Mouse (Mus musculus) kidney, postnatal 10 days (tissue): Measurements from ENCODE around the gene Tbx1.
A peak's percentile ranks its signal among the peaks of the same experiment; 100 is the strongest.

Source experiments
- DNase-seq: peaks from one replicate; pipeline ENCODE4 v3.0.0; 2021; ENCODE audit warnings: mixed read lengths

Tbx1 gene

GRCm38 (mm10) chr16:18589804-18590790, at the start of gene Tbx1:
Tbx1 (minus strand) TSS chr16:18590671.
- DNase-seq = no peak

- DNase-seq = no peak
Measured at GRCm38 (mm10) chr16:18639382-18639929, 49.0 kb upstream of the Tbx1 start.

- no peak for DNase-seq
Measured at GRCm38 (mm10) chr16:18638396-18638795, 47.9 kb upstream of the Tbx1 start.

GRCm38 (mm10) chr16:18636804-18637203, 46.3 kb upstream of the Tbx1 start:
- DNase-seq = no peak

DNA sequence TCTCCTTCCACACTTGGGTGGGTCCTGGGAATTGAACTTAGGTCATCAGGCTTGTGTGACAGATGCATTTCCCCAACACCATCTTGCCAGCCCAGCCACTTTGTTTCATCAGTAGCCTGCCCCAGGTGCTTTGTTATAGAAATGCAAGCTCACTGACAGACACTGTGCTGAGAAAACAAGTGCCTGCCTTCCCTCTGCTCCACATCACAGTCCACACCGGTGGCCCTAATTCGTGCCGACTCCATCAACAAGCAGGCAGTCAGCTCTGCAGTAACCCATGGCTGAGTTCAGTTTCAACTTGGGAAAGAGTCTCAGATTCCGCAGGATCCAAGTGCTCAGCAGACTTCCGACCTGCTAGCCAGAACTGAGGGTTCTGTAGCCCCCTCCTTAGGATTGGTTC, 45.9 kb upstream of the Tbx1 start:
- DNase-seq = no peak

DNA sequence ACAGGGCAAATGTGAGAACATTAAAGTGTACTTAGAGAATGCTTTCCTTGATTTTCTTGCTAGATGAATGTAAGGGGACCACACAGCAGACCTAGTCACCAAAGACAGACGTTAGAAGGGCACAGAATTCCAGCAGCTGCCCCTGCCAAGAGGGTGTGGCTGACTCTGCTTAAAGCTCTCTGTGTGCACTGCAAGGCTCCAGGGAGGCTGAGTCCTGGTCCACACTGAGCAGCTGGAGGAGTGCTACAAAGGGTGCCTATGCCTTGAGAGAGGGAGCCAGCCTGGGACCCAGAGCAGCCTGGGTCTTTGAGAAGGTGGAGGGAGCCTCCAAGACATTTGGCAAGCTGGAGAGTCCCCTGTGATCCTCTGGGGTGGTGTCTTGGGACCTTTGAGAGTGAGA, 42.9 kb upstream of the Tbx1 start:
- DNase-seq = peak; percentile 3

DNA sequence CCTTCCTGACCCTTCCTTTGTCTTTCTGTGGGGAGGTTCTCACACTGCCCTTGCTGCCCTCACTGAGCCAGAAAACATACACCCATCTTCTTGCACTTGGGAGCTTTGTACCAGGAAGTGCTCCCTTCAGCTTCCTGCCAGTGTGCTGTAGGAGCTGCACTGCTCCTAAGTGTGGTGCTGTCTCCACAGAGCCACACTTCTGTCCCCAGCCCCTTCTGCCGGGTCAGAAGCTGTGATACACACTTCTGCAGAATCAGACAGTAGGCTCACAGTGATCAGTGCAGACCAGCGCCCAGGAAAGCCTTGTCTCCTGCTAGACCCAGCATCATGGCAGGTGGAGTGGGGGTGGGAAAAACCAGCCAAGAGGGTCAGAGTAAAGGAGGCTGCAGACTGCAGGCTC, 42.3 kb upstream of the Tbx1 start:
- peak; percentile 2 for DNase-seq

DNA sequence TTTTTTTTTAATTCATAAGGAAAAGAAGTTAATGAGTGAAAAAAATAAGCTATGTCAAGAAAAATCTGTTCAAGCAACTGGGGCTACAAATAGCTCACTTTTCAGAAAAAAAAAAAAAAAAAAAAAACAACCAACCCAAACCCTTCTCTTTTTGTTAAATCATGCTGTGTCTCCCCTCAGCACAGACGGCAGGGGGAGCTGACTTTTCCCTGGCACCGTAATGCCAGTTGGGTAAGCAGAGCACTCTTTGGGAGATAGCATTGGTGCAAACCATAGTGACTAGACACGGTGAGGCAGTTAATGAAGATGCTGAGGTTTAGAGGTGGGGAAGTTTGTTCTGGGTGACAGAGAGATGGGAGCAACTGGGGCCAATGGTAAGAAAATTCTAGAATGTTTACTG, 41.6 kb upstream of the Tbx1 start:
- peak; percentile 4 for DNase-seq

GRCm38 (mm10) chr16:18631141-18631540, 40.7 kb upstream of the Tbx1 start:
- peak; percentile 3 for DNase-seq

GRCm38 (mm10) chr16:18630291-18630690, 39.8 kb upstream of the Tbx1 start:
- DNase-seq = no peak

DNA sequence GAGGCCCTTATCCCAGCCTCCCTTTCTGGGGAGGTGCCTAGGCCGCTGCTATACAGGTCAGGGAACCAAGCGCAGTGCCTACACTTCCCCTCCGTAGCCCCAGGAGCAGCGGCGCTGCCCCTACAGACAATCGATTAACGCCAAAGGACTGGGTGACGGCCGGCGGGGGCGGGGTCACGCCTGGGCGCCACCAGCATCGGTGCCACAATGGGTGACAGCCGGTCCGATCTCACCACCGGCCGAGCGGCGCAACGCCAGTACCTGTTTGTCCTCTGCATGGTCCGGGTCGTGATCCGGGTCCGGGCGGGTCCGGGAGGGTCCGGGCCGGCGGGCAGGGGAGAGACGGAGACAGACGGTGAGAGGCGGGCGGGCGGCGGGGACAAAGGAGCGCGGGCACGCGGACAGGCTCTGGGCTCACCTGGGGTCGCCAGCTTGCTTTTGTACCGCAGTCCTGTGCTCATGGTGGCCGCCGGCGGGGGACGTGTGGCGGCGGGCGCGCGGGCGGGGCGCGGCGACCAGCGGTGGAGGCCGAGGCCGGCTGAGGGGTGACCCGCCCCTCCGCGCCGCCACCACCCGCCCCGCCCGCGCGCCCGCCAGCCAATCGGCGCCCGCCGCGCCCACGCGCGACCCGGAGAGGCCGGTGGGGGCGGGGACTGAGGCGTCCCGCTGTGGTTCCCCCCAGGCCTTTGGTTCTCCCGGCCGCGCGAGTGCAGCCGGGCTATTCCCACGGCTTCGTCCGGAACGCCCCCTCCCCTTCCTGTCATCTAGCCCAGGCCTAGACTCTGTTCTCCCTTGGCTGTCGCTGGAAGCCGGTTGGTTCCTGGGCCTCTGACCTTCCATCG, 39.1 kb upstream of the Tbx1 start, which contains the start of gene Sept5:
Sept5 (minus strand) TSS at position 565 of the 842 bp plus-strand sequence.
- DNase-seq = peak; percentile 83

- DNase-seq = no peak
Measured at GRCm38 (mm10) chr16:18628948-18629340, 38.5 kb upstream of the Tbx1 start.

DNA sequence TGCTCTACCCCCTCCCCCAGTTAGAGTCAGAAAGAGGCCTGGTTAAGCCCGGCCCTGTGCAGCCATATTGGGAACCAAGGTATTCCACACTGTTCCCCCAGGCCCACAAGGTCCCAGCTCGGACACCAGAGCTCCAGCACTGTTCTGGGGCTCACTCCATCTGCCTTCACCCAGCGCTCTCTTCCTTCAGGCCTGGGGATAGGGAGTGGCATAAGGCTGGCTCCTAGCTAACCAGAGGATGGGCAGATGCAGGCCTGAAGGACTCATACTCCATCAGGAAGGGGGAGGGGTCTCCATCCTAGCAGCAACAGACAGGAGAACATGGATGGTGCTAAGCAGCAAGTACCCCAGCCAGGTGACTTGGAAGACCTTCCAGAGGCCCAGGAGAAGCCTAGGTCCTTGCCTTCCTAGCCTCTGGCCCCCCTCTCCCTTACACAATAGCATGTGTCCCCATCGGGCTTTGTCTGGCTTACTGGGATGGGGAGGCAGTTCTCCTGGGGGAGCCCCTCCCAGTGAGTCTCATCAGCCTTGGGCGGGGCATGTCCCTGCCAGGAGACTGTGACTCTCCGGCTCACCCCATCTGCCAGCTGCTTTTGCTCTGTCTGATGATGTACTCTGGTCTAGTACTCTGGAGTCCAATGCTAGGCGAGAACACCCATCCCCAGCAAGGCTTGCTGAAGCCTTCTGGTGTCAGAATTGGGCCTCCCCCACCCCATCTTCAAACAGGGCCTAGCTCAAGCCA, 37.9 kb upstream of the Tbx1 start:
- DNase-seq = peak; percentile 6

DNA sequence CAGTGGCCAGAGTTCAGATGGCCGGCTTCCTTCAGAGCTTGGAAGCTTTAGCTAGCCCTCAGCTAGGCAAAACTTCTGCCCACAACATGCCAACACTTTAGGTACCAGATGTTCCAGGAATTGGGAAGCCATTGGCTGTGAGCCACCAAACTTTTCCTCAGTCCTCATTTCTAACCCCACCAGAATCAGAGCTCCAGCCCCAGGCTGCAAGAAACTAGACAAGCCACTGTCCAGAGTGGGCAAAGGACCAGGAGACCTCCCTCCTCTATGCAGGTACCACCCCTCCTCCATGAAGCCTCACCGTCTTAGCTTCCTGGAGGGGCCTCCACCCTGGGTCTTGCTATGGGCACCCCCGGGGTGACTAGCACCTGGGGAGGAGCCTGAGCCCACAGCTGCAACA, 36.7 kb upstream of the Tbx1 start:
- no peak for DNase-seq

DNA sequence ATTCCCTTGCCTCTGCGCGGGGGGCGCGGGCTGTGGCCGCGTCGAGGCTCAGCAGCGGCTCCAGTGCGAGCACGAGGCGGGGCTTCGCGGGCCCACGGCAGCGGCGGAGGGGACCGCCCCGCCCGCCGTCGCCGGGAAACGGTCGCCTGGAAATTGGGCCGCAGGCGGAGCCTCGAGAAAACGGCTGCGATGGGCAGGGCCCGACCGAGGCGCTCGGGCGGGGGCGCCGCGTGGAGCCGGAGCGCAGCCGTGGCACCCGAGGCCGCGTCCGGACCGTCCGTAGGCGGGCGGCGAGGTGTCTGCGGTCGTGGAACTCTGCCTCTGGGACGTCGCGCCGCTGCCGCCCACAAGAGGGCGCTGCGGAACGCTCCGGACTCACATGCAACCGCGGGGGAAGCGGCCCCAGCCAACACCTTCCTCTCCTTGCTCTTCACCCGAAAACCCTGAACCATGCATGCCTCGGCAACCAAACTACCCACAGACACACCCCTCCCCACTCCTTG, 36.0 kb upstream of the Tbx1 start, which contains the start of gene Gm49601:
Gm49601 (minus strand) TSS at position 52 of the 503 bp plus-strand sequence.
- peak; percentile 88 for DNase-seq

DNA sequence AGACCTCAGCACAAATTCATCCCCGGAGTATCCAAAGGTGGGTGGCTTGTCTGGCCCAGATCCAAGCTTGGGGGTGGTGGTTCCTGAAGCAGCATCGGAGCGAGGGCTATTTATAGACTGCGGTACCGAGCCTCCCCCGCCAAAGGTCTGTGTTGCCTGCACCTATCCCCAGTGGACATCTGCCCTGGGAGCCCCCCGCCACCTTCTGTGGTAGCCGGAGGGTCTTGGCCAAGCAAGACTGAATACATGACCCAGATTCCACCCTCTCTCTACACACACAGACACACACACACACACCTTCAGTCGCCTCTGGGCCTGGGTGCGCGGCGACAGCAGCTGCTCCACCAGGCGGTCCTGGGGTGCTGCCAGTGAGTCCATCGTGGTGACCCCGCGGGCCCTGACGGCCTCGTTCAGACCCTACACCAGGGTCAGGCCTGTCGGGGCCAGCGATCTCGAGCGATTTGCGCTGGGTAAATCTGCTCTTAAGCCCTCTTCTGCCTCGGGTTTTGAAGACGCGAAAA, 35.4 kb upstream of the Tbx1 start:
- no peak for DNase-seq

DNA sequence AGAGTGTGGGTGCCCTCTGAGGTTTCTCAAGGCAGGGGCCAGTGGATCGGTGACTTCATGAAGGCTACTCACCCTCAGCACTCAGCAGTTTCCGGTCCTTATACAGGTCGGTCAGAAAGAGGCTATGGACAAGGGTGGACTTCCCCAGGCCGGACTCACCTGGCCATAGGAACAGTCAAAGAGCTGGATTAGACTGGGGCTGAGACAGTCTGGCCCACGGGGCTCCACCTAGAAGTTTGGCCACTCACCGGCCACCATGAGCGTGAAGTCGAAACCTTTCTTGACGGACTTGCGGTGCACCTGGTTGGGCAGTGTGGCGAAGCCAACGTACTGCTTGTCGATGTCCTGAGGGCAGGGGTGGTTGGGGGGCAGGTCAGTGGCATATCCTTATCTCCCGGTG, 34.6 kb upstream of the Tbx1 start:
- DNase-seq = no peak

- no peak for DNase-seq
Measured at GRCm38 (mm10) chr16:18624641-18625040, 34.2 kb upstream of the Tbx1 start.

DNA sequence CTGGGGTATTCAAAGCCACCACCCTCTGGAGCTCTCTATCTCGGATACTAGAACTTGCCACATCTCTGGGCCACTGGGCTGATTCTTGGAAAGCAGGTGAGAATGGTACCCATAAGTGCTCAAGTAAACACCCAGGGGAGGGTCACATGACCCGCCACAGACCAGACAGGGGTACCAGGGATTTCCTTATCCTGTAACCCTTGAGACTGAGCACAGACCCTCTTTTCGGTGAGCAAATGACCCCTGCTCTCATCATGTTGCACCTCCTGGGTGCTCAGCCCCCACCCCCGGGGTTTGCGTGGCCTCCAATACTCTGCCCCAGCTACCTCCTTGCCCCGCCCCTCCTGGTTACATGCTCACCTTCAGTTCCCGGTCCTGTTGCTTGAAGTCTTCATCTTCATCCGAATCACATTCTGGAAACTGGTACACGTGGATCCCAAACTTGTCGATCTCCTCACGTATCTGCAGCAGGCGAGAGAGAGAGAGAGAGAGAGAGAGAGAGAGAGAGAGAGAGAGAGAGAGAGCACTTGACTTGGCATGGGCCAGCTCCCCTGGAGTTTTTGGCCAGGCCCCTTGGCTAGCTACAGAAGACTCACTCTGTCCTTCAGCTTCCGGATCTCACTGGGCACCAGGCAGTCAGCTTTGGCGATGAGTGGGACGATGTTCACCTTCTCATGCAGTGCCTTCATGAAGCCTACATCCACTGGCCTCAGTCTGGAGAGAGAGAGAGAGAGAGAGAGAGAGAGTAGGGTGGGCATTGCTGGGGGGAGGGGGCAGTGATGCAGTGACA, 33.5 kb upstream of the Tbx1 start:
- DNase-seq = no peak

GRCm38 (mm10) chr16:18622916-18623750, 32.7 kb upstream of the Tbx1 start:
- DNase-seq = no peak
